Mouse (Mus musculus) brain, embryonic 14.5 days (tissue): ENCODE measurements around the gene Fdxacb1.

Experiments
- CTCF ChIP-seq: fragments of 200-500 bp; IDR thresholded peaks from 2 replicates; pipeline ENCODE4 v1.5.1; 2012; ENCODE audit warnings: inconsistent platforms, mild to moderate bottlenecking, moderate library complexity, borderline replicate concordance; ENCODE audit not compliant: insufficient read depth, insufficient read length; ENCODE audit errors: extremely low read depth
- POLR2A ChIP-seq: fragments of 200-500 bp; IDR thresholded peaks from 2 replicates; pipeline ENCODE4 v1.6.1; 2012; ENCODE audit warnings: mild to moderate bottlenecking, inconsistent platforms, borderline replicate concordance; ENCODE audit not compliant: poor library complexity, insufficient read depth, insufficient read length, severe bottlenecking; ENCODE audit errors: extremely low read depth

DNA sequence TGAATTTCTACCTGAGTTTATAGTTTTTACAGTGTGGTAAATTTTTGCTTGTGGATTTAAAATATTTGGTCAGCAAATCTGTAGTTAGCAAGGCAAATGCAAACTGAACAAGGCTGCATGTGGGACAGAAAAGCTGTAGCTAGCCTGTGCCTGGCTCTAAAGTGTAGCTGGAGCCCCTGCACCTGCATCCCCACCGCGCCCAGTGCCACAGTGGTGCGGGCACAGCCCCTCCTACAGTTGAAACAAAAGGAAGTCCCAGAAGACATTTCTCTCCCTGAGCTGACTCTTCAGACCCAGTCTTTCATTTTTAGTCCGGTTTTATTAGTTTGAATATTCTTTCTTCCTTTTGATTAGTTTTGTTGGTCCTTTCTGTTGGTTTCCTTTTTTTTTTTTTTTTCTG lies 47.6 kb downstream of the Fdxacb1 start:
- no peak for TF ChIP-seq POLR2A
- TF ChIP-seq CTCF, result no peak
